Mouse (Mus musculus): ENCODE measurements around the gene Rad23a. TPM values are rescaled to one million over a fixed set of nuclear protein-coding genes. Genes with fewer than 3 reads are reported as not detected.
"Not testable (repeated sequence)": the region's sequence is repeated elsewhere in the genome, so short reads cannot be mapped to it uniquely, and the experiment has no call there.

Gene Rad23a
- polyA plus RNA-seq, 1 experiment from 2014 or later, result 115 TPM

GRCm38 (mm10) chr8:84834002-84834865 is 6.2 kb downstream of the Rad23a start:
- Histone ChIP-seq H3K9me3 (ENCODE audit: control insufficient read depth, low read length) (no peaks in the 10 kb centered on the region), H3K4me2 (ENCODE audit: low read depth, low read length) (no peak overlapping the region), H3K4me3 (ENCODE audit: low read length) (no peak overlapping the region), H3K36me3 (ENCODE audit: control insufficient read depth, insufficient read depth, low read length) (peaks cover 18% of the 10 kb centered on the region; the same call in 1 of the 2 replicates), H3K27ac (ENCODE audit: low read length) (0 out of 2 replicates have a peak overlapping the region, but pooled peaks have one; percentile 15), H3K27me3 (replicated peaks; ENCODE audit: control insufficient read depth, insufficient read depth, low read length) (no peaks in the 10 kb centered on the region), H3K4me1 (ENCODE audit: control insufficient read depth, insufficient read depth, low read length) (peaks cover 23% of the 10 kb centered on the region), H3K9ac (ENCODE audit: low read depth, low read length) (no peak overlapping the region)
- 80% methylated on average over 19 of the region's 19 CpGs for WGBS
- ATAC-seq, result no peak

- WGBS, result 53% methylated on average over 10 of the region's 10 CpGs
- H3K9me3 ChIP-seq (ENCODE audit: control insufficient read depth, low read length), result no peaks in the 10 kb centered on the region
- peak overlapping the region; percentile 94; the same call in 1 of the 2 replicates for H3K27ac ChIP-seq (ENCODE audit: low read length)
- peaks cover 21% of the 10 kb centered on the region for H3K4me1 ChIP-seq (ENCODE audit: control insufficient read depth, insufficient read depth, low read length)
- peaks cover 16% of the 10 kb centered on the region; the same call in 1 of the 2 replicates for H3K36me3 ChIP-seq (ENCODE audit: control insufficient read depth, insufficient read depth, low read length)
- H3K4me2 ChIP-seq (ENCODE audit: low read depth, low read length), result peak overlapping the region; percentile 53
- no peak for ATAC-seq
- H3K4me3 ChIP-seq (ENCODE audit: low read length), result peak overlapping the region; percentile 93
- peak overlapping the region; percentile 100 for H3K9ac ChIP-seq (ENCODE audit: low read depth, low read length)
- H3K27me3 ChIP-seq (replicated peaks; ENCODE audit: control insufficient read depth, insufficient read depth, low read length), result no peaks in the 10 kb centered on the region
Measured at GRCm38 (mm10) chr8:84832759-84833742, 7.4 kb downstream of the Rad23a start.

GRCm38 (mm10) chr8:84832034-84832717 is 8.3 kb downstream of the Rad23a start:
- ATAC-seq, result peak; percentile 85
- peaks cover 21% of the 10 kb centered on the region for H3K4me1 ChIP-seq (ENCODE audit: control insufficient read depth, insufficient read depth, low read length)
- H3K9ac ChIP-seq (ENCODE audit: low read depth, low read length), result peak overlapping the region; percentile 100
- H3K27me3 ChIP-seq (replicated peaks; ENCODE audit: control insufficient read depth, insufficient read depth, low read length), result no peaks in the 10 kb centered on the region
- H3K36me3 ChIP-seq (ENCODE audit: control insufficient read depth, insufficient read depth, low read length), result peaks cover 9% of the 10 kb centered on the region; the same call in 1 of the 2 replicates
- H3K4me3 ChIP-seq (ENCODE audit: low read length), result peak overlapping the region; percentile 93
- peak overlapping the region; percentile 94 for H3K27ac ChIP-seq (ENCODE audit: low read length)
- peak overlapping the region; percentile 53 for H3K4me2 ChIP-seq (ENCODE audit: low read depth, low read length)
- WGBS, result under 1% methylated on average over 59 of the region's 59 CpGs
- H3K9me3 ChIP-seq (ENCODE audit: control insufficient read depth, low read length), result no peaks in the 10 kb centered on the region

GRCm38 (mm10) chr8:84831490-84831889 is 9.0 kb downstream of the Rad23a start, which contains the start of gene Gadd45gip1:
Gene Gadd45gip1 (plus strand): TSS chr8:84831522.
- 75% methylated on average over 11 of the region's 11 CpGs for WGBS
- no peaks in the 10 kb centered on the region for H3K27me3 ChIP-seq (replicated peaks; ENCODE audit: control insufficient read depth, insufficient read depth, low read length)
- peaks cover 8% of the 10 kb centered on the region; the same call in 1 of the 2 replicates for H3K36me3 ChIP-seq (ENCODE audit: control insufficient read depth, insufficient read depth, low read length)
- ATAC-seq, result 0 out of 2 replicates have a peak, but pooled peaks have one; percentile 6
- peaks cover 21% of the 10 kb centered on the region for H3K4me1 ChIP-seq (ENCODE audit: control insufficient read depth, insufficient read depth, low read length)
- H3K27ac ChIP-seq (ENCODE audit: low read length), result peak within 1 kb of the TSS; percentile 94
- H3K9me3 ChIP-seq (ENCODE audit: control insufficient read depth, low read length), result no peaks in the 10 kb centered on the region
- H3K9ac ChIP-seq (ENCODE audit: low read depth, low read length), result peak within 1 kb of the TSS; percentile 100
- peak within 1 kb of the TSS; percentile 93 for H3K4me3 ChIP-seq (ENCODE audit: low read length)
- H3K4me2 ChIP-seq (ENCODE audit: low read depth, low read length), result peak within 1 kb of the TSS; percentile 53

- not testable (repeated sequence) for H3K9ac ChIP-seq (ENCODE audit: low read depth, low read length); H3K4me2 ChIP-seq (ENCODE audit: low read depth, low read length); H3K27me3 ChIP-seq (replicated peaks; ENCODE audit: control insufficient read depth, insufficient read depth, low read length); H3K4me3 ChIP-seq (ENCODE audit: low read length); H3K36me3 ChIP-seq (ENCODE audit: control insufficient read depth, insufficient read depth, low read length); H3K9me3 ChIP-seq (ENCODE audit: control insufficient read depth, low read length); ATAC-seq; H3K27ac ChIP-seq (ENCODE audit: low read length)
- peaks cover 10% of the 10 kb centered on the region for H3K4me1 ChIP-seq (ENCODE audit: control insufficient read depth, insufficient read depth, low read length)
- WGBS, result 91% methylated on average over 2 of the region's 2 CpGs
Measured at GRCm38 (mm10) chr8:84826518-84826917, 13.9 kb downstream of the Rad23a start.

- no peak for ATAC-seq
- H3K27ac ChIP-seq (ENCODE audit: low read length), result no peak overlapping the region
- no peak overlapping the region for H3K4me3 ChIP-seq (ENCODE audit: low read length)
- no peaks in the 10 kb centered on the region for H3K9me3 ChIP-seq (ENCODE audit: control insufficient read depth, low read length)
- H3K4me2 ChIP-seq (ENCODE audit: low read depth, low read length), result no peak overlapping the region
- no peaks in the 10 kb centered on the region for H3K27me3 ChIP-seq (replicated peaks; ENCODE audit: control insufficient read depth, insufficient read depth, low read length)
- 56% methylated on average over 4 of the region's 4 CpGs for WGBS
- peaks cover 10% of the 10 kb centered on the region for H3K4me1 ChIP-seq (ENCODE audit: control insufficient read depth, insufficient read depth, low read length)
- H3K36me3 ChIP-seq (ENCODE audit: control insufficient read depth, insufficient read depth, low read length), result no peaks in the 10 kb centered on the region
- H3K9ac ChIP-seq (ENCODE audit: low read depth, low read length), result no peak overlapping the region
Measured at GRCm38 (mm10) chr8:84825636-84826035, 14.8 kb downstream of the Rad23a start.

- WGBS, result 2% methylated on average over 18 of the region's 18 CpGs
- ATAC-seq, result peak; percentile 77
- no peak overlapping the region for H3K9ac ChIP-seq (ENCODE audit: low read depth, low read length)
Measured at GRCm38 (mm10) chr8:84823653-84824052, 16.8 kb downstream of the Rad23a start.

GRCm38 (mm10) chr8:84822723-84823122 is 17.7 kb downstream of the Rad23a start, which contains the start of gene Dand5:
Gene Dand5 (minus strand): TSS chr8:84822823.
- no peak within 1 kb of the TSS for H3K27ac ChIP-seq (ENCODE audit: low read length)
- no peaks in the 10 kb centered on the region for H3K36me3 ChIP-seq (ENCODE audit: control insufficient read depth, insufficient read depth, low read length)
- no peak within 1 kb of the TSS for H3K4me3 ChIP-seq (ENCODE audit: low read length)
- peak within 1 kb of the TSS; percentile 42 for H3K4me2 ChIP-seq (ENCODE audit: low read depth, low read length)
- ATAC-seq, result peak; percentile 32
- H3K27me3 ChIP-seq (replicated peaks; ENCODE audit: control insufficient read depth, insufficient read depth, low read length), result no peaks in the 10 kb centered on the region
- peak within 1 kb of the TSS; percentile 29; the same call in 1 of the 2 replicates for H3K9ac ChIP-seq (ENCODE audit: low read depth, low read length)
- peaks cover 10% of the 10 kb centered on the region for H3K4me1 ChIP-seq (ENCODE audit: control insufficient read depth, insufficient read depth, low read length)
- H3K9me3 ChIP-seq (ENCODE audit: control insufficient read depth, low read length), result no peaks in the 10 kb centered on the region
- 40% methylated on average over 3 of the region's 3 CpGs for WGBS

More at GRCm38 (mm10) chr8:84823653-84824052, 16.8 kb downstream of the Rad23a start:
- no peak overlapping the region for H3K4me3 ChIP-seq (ENCODE audit: low read length)
- peaks cover 10% of the 10 kb centered on the region for H3K4me1 ChIP-seq (ENCODE audit: control insufficient read depth, insufficient read depth, low read length)
- no peaks in the 10 kb centered on the region for H3K36me3 ChIP-seq (ENCODE audit: control insufficient read depth, insufficient read depth, low read length)
- no peaks in the 10 kb centered on the region for H3K27me3 ChIP-seq (replicated peaks; ENCODE audit: control insufficient read depth, insufficient read depth, low read length)
- no peak overlapping the region for H3K27ac ChIP-seq (ENCODE audit: low read length)
- H3K9me3 ChIP-seq (ENCODE audit: control insufficient read depth, low read length), result no peaks in the 10 kb centered on the region
- peak overlapping the region; percentile 42 for H3K4me2 ChIP-seq (ENCODE audit: low read depth, low read length)

Measured in intestine, embryonic 16.5 days (tissue).